Mouse (Mus musculus) heart, adult 2 months (tissue): ENCODE results near the gene Defb25. TPM values are rescaled to one million over a fixed set of nuclear protein-coding genes. Genes with fewer than 3 reads are reported as not detected.

Source experiments
- DNase-seq, 2 experiments: peaks; one replicate each; pipeline ENCODE4 v3.0.0; 2021
- H3K27ac ChIP-seq: fragments of 200-600 bp; 2 replicates; pipeline ENCODE4 v1.8.1; 2022
- H3K27me3 ChIP-seq: fragments of 200-500 bp; 2 replicates; pipeline ENCODE4 v1.6.1; 2012; ENCODE audit warnings: mild to moderate bottlenecking, low read length, inconsistent platforms, mixed read lengths; ENCODE audit not compliant: control insufficient read depth, insufficient read depth
- H3K36me3 ChIP-seq: fragments of 200-500 bp; 2 replicates; pipeline ENCODE4 v1.6.1; 2012; ENCODE audit warnings: low read length, inconsistent platforms; ENCODE audit not compliant: control insufficient read depth, insufficient read depth
- H3K4me1 ChIP-seq: fragments of 200-500 bp; 2 replicates; pipeline ENCODE4 v1.6.1; 2011; ENCODE audit warnings: low read length; ENCODE audit not compliant: control insufficient read depth, insufficient read depth
- H3K4me3 ChIP-seq: fragments of 200-600 bp; 2 replicates; pipeline ENCODE4 v1.8.1; 2022
- H3K79me2 ChIP-seq: fragments of 200-500 bp; replicated peaks from 2 replicates; pipeline ENCODE4 v1.6.1; 2012; ENCODE audit warnings: mild to moderate bottlenecking, inconsistent platforms, low read length, moderate library complexity, mixed read lengths; ENCODE audit not compliant: control insufficient read depth, insufficient read depth
- H3K9ac ChIP-seq: fragments of 200-500 bp; 2 replicates; pipeline ENCODE4 v1.6.1; 2012; ENCODE audit warnings: low read depth, mild to moderate bottlenecking, control low read depth, inconsistent platforms, low read length, mixed read lengths
- CTCF ChIP-seq: fragments of 200-600 bp; IDR thresholded peaks from 2 replicates; pipeline ENCODE4 v1.8.1; 2022; ENCODE audit warnings: antibody characterized with exemption, mild to moderate bottlenecking, moderate library complexity
- EP300 ChIP-seq: fragments of 200-500 bp; IDR thresholded peaks from 2 replicates; pipeline ENCODE4 v1.6.1; 2011; ENCODE audit warnings: low read depth, low read length, control low read depth; ENCODE audit not compliant: insufficient read depth
- POLR2A ChIP-seq: fragments of 200-500 bp; IDR thresholded peaks from 2 replicates; pipeline ENCODE4 v1.6.1; 2011; ENCODE audit warnings: mild to moderate bottlenecking, low read depth, low read length, control low read depth; ENCODE audit not compliant: insufficient read depth
- WGBS: fragments of 180-500 bp; shearing (Covaris S2); methylation state at CpG from one replicate; pipeline ENCODE4 v1.1.7; 2018; 5-methylcytosine and 5-hydroxymethylcytosine counted together
- intact Hi-C: fragments of 180-260 bp; cut with DNase I; formaldehyde crosslinking; loops from one replicate; pipeline ENCODE4 v1.15.1; 2025
- polyA plus RNA-seq: library from polyadenylated mRNA; depleted of rRNA; stranded (reverse); fragments of >200 nt; gene quantifications from 2 replicates; pipeline ENCODE4 v1.2.3, GENCODE M21; 2012
- total RNA-seq, 2 experiments: library from RNA; stranded (reverse); gene quantifications; 2 replicates each; pipeline ENCODE4 v1.2.3; 2021

Defb25 gene
- total and polyA plus RNA-seq, 3 experiments, result not detected

GRCm38 (mm10) chr2:152634311-152634710, 11.5 kb upstream of the Defb25 start:
- Histone ChIP-seq H3K4me3 (no peak overlapping the region), H3K27ac (peak overlapping the region; percentile 3; the same call in 1 of the 2 replicates), H3K4me1 (peaks cover 4% of the 10 kb centered on the region), H3K9ac (no peak overlapping the region), H3K79me2 (no peaks in the 10 kb centered on the region), H3K36me3 (no peaks in the 10 kb centered on the region), H3K27me3 (no peaks in the 10 kb centered on the region)
- TF ChIP-seq CTCF (no peak), EP300 (no peak), POLR2A (no peak)
- no peak for DNase-seq
- intact Hi-C loops, result no loop called here
- WGBS, result 71% methylated on average over 29 of the region's 29 CpGs

GRCm38 (mm10) chr2:152633334-152633733, 10.5 kb upstream of the Defb25 start:
- Histone ChIP-seq H3K36me3 (no peaks in the 10 kb centered on the region), H3K4me1 (peaks cover 4% of the 10 kb centered on the region), H3K4me3 (no peak overlapping the region), H3K9ac (peak overlapping the region; percentile 4; the same call in 1 of the 2 replicates), H3K79me2 (no peaks in the 10 kb centered on the region), H3K27me3 (no peaks in the 10 kb centered on the region), H3K27ac (peak overlapping the region; percentile 18)
- TF ChIP-seq POLR2A (no peak), CTCF (no peak), EP300 (no peak)
- no peak for DNase-seq
- intact Hi-C loops, result no loop called here
- 24% methylated on average over 17 of the region's 17 CpGs for WGBS

GRCm38 (mm10) chr2:152629904-152630303, 7.1 kb upstream of the Defb25 start:
- no peak for TF ChIP-seq EP300
- no peak for TF ChIP-seq CTCF
- TF ChIP-seq POLR2A, result no peak
- H3K4me1 ChIP-seq, result peaks cover 2% of the 10 kb centered on the region; the same call in 1 of the 2 replicates
- intact Hi-C loops, result no loop called here
- no peaks in the 10 kb centered on the region for H3K79me2 ChIP-seq
- no peak overlapping the region; the same call in 1 of the 2 replicates for H3K4me3 ChIP-seq
- no peaks in the 10 kb centered on the region for H3K36me3 ChIP-seq
- no peak overlapping the region; the same call in 1 of the 2 replicates for H3K27ac ChIP-seq
- H3K9ac ChIP-seq, result no peak overlapping the region
- H3K27me3 ChIP-seq, result peaks cover 3% of the 10 kb centered on the region; the same call in 1 of the 2 replicates
- WGBS, result 73% methylated on average over 6 of the region's 6 CpGs
- no peak for DNase-seq

- H3K9ac ChIP-seq, result peak overlapping the region; percentile 1
- H3K79me2 ChIP-seq, result no peaks in the 10 kb centered on the region
- H3K4me3 ChIP-seq, result no peak overlapping the region; the same call in 1 of the 2 replicates
- TF ChIP-seq POLR2A (no peak), CTCF (no peak), EP300 (no peak)
- no peak for DNase-seq
- peaks cover 2% of the 10 kb centered on the region; the same call in 1 of the 2 replicates for H3K4me1 ChIP-seq
- intact Hi-C loops, result no loop called here
- no peaks in the 10 kb centered on the region for H3K36me3 ChIP-seq
- peaks cover 3% of the 10 kb centered on the region; the same call in 1 of the 2 replicates for H3K27me3 ChIP-seq
- H3K27ac ChIP-seq, result no peak overlapping the region; the same call in 1 of the 2 replicates
- 51% methylated on average over 3 of the region's 3 CpGs for WGBS
Measured at GRCm38 (mm10) chr2:152629239-152629638, 6.4 kb upstream of the Defb25 start.

- peak overlapping the region; percentile 75 for H3K27ac ChIP-seq
- no peaks in the 10 kb centered on the region for H3K4me1 ChIP-seq
- intact Hi-C loops, result no loop called here
- no peaks in the 10 kb centered on the region for H3K79me2 ChIP-seq
- no peaks in the 10 kb centered on the region for H3K36me3 ChIP-seq
- peaks cover 3% of the 10 kb centered on the region; the same call in 1 of the 2 replicates for H3K27me3 ChIP-seq
- no peak for TF ChIP-seq POLR2A
- TF ChIP-seq CTCF, result no peak
- no peak for TF ChIP-seq EP300
- 51% methylated on average over 17 of the region's 17 CpGs for WGBS
- peak overlapping the region; percentile 76 for H3K9ac ChIP-seq
- H3K4me3 ChIP-seq, result peak overlapping the region; percentile 23
- peak in 1 of 2 experiments; percentile 53 for DNase-seq
Measured at GRCm38 (mm10) chr2:152628066-152628465, 5.2 kb upstream of the Defb25 start.

- intact Hi-C loops, result no loop called here
- peaks cover 3% of the 10 kb centered on the region; the same call in 1 of the 2 replicates for H3K27me3 ChIP-seq
Measured at GRCm38 (mm10) chr2:152626774-152627591, 4.1 kb upstream of the Defb25 start, which contains the start of gene Rem1. Gene Rem1 (plus strand): TSS chr2:152626951.

More at GRCm38 (mm10) chr2:152626774-152627591, 4.1 kb upstream of the Defb25 start, which contains the start of gene Rem1:
- H3K4me1 ChIP-seq, result no peaks in the 10 kb centered on the region
- peak within 1 kb of the TSS; percentile 50 for H3K4me3 ChIP-seq
- TF ChIP-seq POLR2A (0 out of 2 replicates have a peak, but pooled peaks have one; percentile 54), EP300 (no peak), CTCF (no peak)
- WGBS, result 2% methylated on average over 59 of the region's 59 CpGs
- H3K9ac ChIP-seq, result peak within 1 kb of the TSS; percentile 76
- peak within 1 kb of the TSS; percentile 75 for H3K27ac ChIP-seq
- H3K36me3 ChIP-seq, result no peaks in the 10 kb centered on the region
- no peaks in the 10 kb centered on the region for H3K79me2 ChIP-seq
- DNase-seq, result peak; percentile 67 to 73
